Comparison of ENCODE assay signal across 17 mouse cellular contexts in genomic region chr2:18797776-18798175, GRCm38 (mm10).
DNase-seq lines count a peak whose midpoint lies in the region; ATAC-seq lines count a peak whose summit lies in the region.
"Had no signal": no experiment of that assay in that cellular context is flagged by ENCODE, and none has a peak within 500 bp of the region (broad histone marks: within the 10 kb centered on the region; RNA-seq: fewer than 3 reads in every experiment).

No protein-coding gene starts in this region.

- ATAC-seq in forebrain, embryonic 13.5 days: no peak
- ATAC-seq in forebrain, embryonic 16.5 days: no peak
- no peak for ATAC-seq in neural tube, embryonic 12.5 days (ENCODE audit: low FRiP score, low read depth)

- no peak overlapping the region for H3K27ac ChIP-seq in forebrain, embryonic 13.5 days
- H3K27ac ChIP-seq in forebrain, embryonic 16.5 days (ENCODE audit: low read length): no peak overlapping the region
- H3K27ac ChIP-seq in midbrain, embryonic 10.5 days (replicated peaks): no peak overlapping the region
- H3K27ac ChIP-seq in neural tube, embryonic 12.5 days: no peak overlapping the region
- H3K27ac ChIP-seq: heart, adult 2 months; stomach, embryonic 15.5 days had no signal

- H3K4me2 ChIP-seq in forebrain, embryonic 13.5 days: peak overlapping the region; percentile 18; the same call in 1 of the 2 replicates
- no peak overlapping the region for H3K4me2 ChIP-seq in forebrain, embryonic 16.5 days (ENCODE audit: low read length)
- peak overlapping the region; percentile 16; the same call in 1 of the 2 replicates for H3K4me2 ChIP-seq in neural tube, embryonic 12.5 days (replicated peaks)
- H3K4me2 ChIP-seq: stomach, embryonic 15.5 days had no signal

- intact Hi-C loops in left cerebral cortex, postnatal 25 days (cut with DNase I): no loop called here

- H3K9me3 ChIP-seq in forebrain, embryonic 13.5 days (replicated peaks): no peaks in the 10 kb centered on the region
- H3K9me3 ChIP-seq in forebrain, embryonic 16.5 days (ENCODE audit: control insufficient read depth, low read length): no peaks in the 10 kb centered on the region
- H3K9me3 ChIP-seq in midbrain, embryonic 10.5 days (replicated peaks): no peaks in the 10 kb centered on the region
- no peaks in the 10 kb centered on the region for H3K9me3 ChIP-seq in neural tube, embryonic 12.5 days
- H3K9me3 ChIP-seq: stomach, embryonic 15.5 days had no signal

- H3K4me1 ChIP-seq in forebrain, embryonic 13.5 days: peaks cover 32% of the 10 kb centered on the region
- peaks cover 25% of the 10 kb centered on the region for H3K4me1 ChIP-seq in forebrain, embryonic 16.5 days (replicated peaks; ENCODE audit: control insufficient read depth, insufficient read depth, low read length)
- peaks cover 40% of the 10 kb centered on the region for H3K4me1 ChIP-seq in midbrain, embryonic 10.5 days
- peaks cover 22% of the 10 kb centered on the region for H3K4me1 ChIP-seq in neural tube, embryonic 12.5 days

- DNase-seq in embryo, embryonic 10.5 days (ENCODE audit: low spot score): peak; percentile 47
- no peak for DNase-seq in midbrain, embryonic 10.5 days (ENCODE audit: low spot score)
- no peak for DNase-seq in ovary, postnatal 36 days (ENCODE audit: low spot score)
- DNase-seq in heart, adult 9 months (ENCODE audit: low spot score in 2 of 2): no peak
- no peak for DNase-seq in left cerebral cortex, postnatal 25 days (ENCODE audit: low spot score in 2 of 2)
- DNase-seq: cerebellum, adult 9-11 months; heart, adult 2 months; kidney, adult 2 months; kidney, postnatal 36 days; layer of hippocampus, postnatal 36 days; left cerebral cortex, postnatal 4 days; lung, adult 18-20 months; lung, postnatal 36 days had no signal

- peaks cover 54% of the 10 kb centered on the region for H3K27me3 ChIP-seq in forebrain, embryonic 13.5 days
- peaks cover 2% of the 10 kb centered on the region; the same call in 1 of the 2 replicates for H3K27me3 ChIP-seq in forebrain, embryonic 16.5 days (replicated peaks; ENCODE audit: control insufficient read depth, insufficient read depth, low read length)
- H3K27me3 ChIP-seq in midbrain, embryonic 10.5 days (ENCODE audit: low read depth, poor library complexity, severe bottlenecking): peaks cover 88% of the 10 kb centered on the region
- peaks cover 10% of the 10 kb centered on the region; the same call in 1 of the 2 replicates for H3K27me3 ChIP-seq in neural tube, embryonic 12.5 days (replicated peaks)

- no peak overlapping the region for H3K4me3 ChIP-seq in forebrain, embryonic 13.5 days
- no peak overlapping the region for H3K4me3 ChIP-seq in forebrain, embryonic 16.5 days (replicated peaks; ENCODE audit: low read length)
- 0 out of 2 replicates have a peak overlapping the region, but pooled peaks have one; percentile 1 for H3K4me3 ChIP-seq in midbrain, embryonic 10.5 days
- H3K4me3 ChIP-seq in neural tube, embryonic 12.5 days: no peak overlapping the region
- H3K4me3 ChIP-seq: heart, adult 2 months; stomach, embryonic 15.5 days had no signal

- H3K9ac ChIP-seq in forebrain, embryonic 13.5 days: no peak overlapping the region
- no peak overlapping the region for H3K9ac ChIP-seq in forebrain, embryonic 16.5 days (replicated peaks; ENCODE audit: low read depth, low read length)
- no peak overlapping the region for H3K9ac ChIP-seq in neural tube, embryonic 12.5 days
- H3K9ac ChIP-seq: stomach, embryonic 15.5 days had no signal

- 9% methylated on average over 8 of the region's 8 CpGs for WGBS in forebrain, embryonic 13.5 days
- 14% methylated on average over 8 of the region's 8 CpGs for WGBS in forebrain, embryonic 16.5 days
- 43% methylated on average over 8 of the region's 8 CpGs for WGBS in midbrain, embryonic 10.5 days
- WGBS in neural tube, embryonic 12.5 days: 12% methylated on average over 8 of the region's 8 CpGs

- no peaks in the 10 kb centered on the region for H3K36me3 ChIP-seq in forebrain, embryonic 13.5 days (ENCODE audit: poor library complexity, severe bottlenecking)
- H3K36me3 ChIP-seq in forebrain, embryonic 16.5 days (ENCODE audit: control insufficient read depth, insufficient read depth): no peaks in the 10 kb centered on the region
- H3K36me3 ChIP-seq in midbrain, embryonic 10.5 days: no peaks in the 10 kb centered on the region
- no peaks in the 10 kb centered on the region for H3K36me3 ChIP-seq in neural tube, embryonic 12.5 days
- H3K36me3 ChIP-seq: stomach, embryonic 15.5 days had no signal
